Mouse (Mus musculus) spleen, adult 2 months (tissue): ENCODE data around the gene Arf3.
"Not testable (repeated sequence)": the region's sequence is repeated elsewhere in the genome, so short reads cannot be mapped to it uniquely, and the experiment has no call there.

Experiments
- CTCF ChIP-seq: fragments of 200-500 bp; IDR thresholded peaks from 2 replicates; pipeline ENCODE4 v1.5.1; 2011; ENCODE audit warnings: mild to moderate bottlenecking, inconsistent platforms; ENCODE audit not compliant: insufficient read depth, insufficient read length, insufficient replicate concordance; ENCODE audit errors: extremely low read depth
- POLR2A ChIP-seq: fragments of 200-500 bp; IDR thresholded peaks from 2 replicates; pipeline ENCODE4 v1.6.1; 2011; ENCODE audit warnings: low read depth, low read length, inconsistent platforms

DNA sequence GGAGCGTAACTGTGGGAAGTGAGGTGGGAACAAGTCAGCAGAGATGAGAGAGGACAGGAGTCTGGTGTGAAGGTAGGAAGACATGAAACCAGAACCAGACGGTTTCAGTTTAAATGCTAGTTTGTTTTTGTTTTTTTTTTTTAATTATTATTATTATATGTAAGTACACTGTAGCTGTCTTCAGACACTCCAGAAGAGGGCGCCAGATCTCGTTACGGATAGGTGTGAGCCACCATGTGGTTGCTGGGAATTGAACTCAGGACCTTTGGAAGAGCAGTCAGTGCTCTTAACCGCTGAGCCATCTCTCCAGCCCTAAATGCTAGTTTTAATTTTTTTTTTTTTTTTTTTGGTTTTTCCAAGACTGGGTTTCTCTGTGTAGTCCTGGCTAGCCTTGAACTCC, 47.2 kb upstream of the Arf3 start:
- TF ChIP-seq POLR2A, CTCF: not testable (repeated sequence)
